Mouse (Mus musculus): ENCODE measurements at regions not wholly inside any gene's neighbourhood (a gene's known extent, or its start where the extent isn't known, plus 50 kb on each side); places are given as distances from the start of the nearest gene placed in this dataset.

GRCm38 (mm10) chr3:41179037-41179880, 96.4 kb upstream of the Pgrmc2 start:
- Histone ChIP-seq H3K36me3 (no peaks in the 10 kb centered on the region), H3K4me3 (no peak overlapping the region), H3K9ac (no peak overlapping the region), H3K9me3 (no peaks in the 10 kb centered on the region), H3K27me3 (peaks cover 3% of the 10 kb centered on the region; the same call in 1 of the 2 replicates), H3K4me1 (peaks cover 8% of the 10 kb centered on the region), H3K27ac (no peak overlapping the region), H3K4me2 (no peak overlapping the region)
- no peak for ATAC-seq (ENCODE audit: insufficient number of reproducible peaks, low FRiP score, low TSS enrichment, low read depth)
- 60% methylated on average over 4 of the region's 4 CpGs for WGBS

GRCm38 (mm10) chr3:41177124-41177523, 94.3 kb upstream of the Pgrmc2 start:
- Histone ChIP-seq H3K4me1 (no peaks in the 10 kb centered on the region), H3K4me2 (no peak overlapping the region), H3K27ac (no peak overlapping the region), H3K27me3 (no peaks in the 10 kb centered on the region; the same call in 1 of the 2 replicates), H3K9me3 (no peaks in the 10 kb centered on the region), H3K9ac (no peak overlapping the region), H3K4me3 (no peak overlapping the region), H3K36me3 (no peaks in the 10 kb centered on the region)
- ATAC-seq (ENCODE audit: insufficient number of reproducible peaks, low FRiP score, low TSS enrichment, low read depth), result no peak

GRCm38 (mm10) chr3:41175356-41175755, 92.5 kb upstream of the Pgrmc2 start:
- 83% methylated on average over 3 of the region's 3 CpGs for WGBS
- no peak overlapping the region for H3K4me3 ChIP-seq
- no peaks in the 10 kb centered on the region for H3K27me3 ChIP-seq
- no peak for ATAC-seq (ENCODE audit: insufficient number of reproducible peaks, low FRiP score, low TSS enrichment, low read depth)
- H3K27ac ChIP-seq, result no peak overlapping the region
- H3K4me2 ChIP-seq, result no peak overlapping the region
- H3K9ac ChIP-seq, result no peak overlapping the region
- H3K9me3 ChIP-seq, result no peaks in the 10 kb centered on the region
- no peaks in the 10 kb centered on the region for H3K4me1 ChIP-seq
- H3K36me3 ChIP-seq, result no peaks in the 10 kb centered on the region

GRCm38 (mm10) chr3:41173561-41173960, 90.7 kb upstream of the Pgrmc2 start:
- H3K4me3 ChIP-seq, result no peak overlapping the region
- no peaks in the 10 kb centered on the region for H3K4me1 ChIP-seq
- H3K36me3 ChIP-seq, result no peaks in the 10 kb centered on the region
- no peak overlapping the region for H3K4me2 ChIP-seq
- no peak overlapping the region for H3K27ac ChIP-seq
- no peak overlapping the region for H3K9ac ChIP-seq
- no peak for ATAC-seq (ENCODE audit: insufficient number of reproducible peaks, low FRiP score, low TSS enrichment, low read depth)
- WGBS, result 37% methylated on average over 6 of the region's 6 CpGs
- no peaks in the 10 kb centered on the region for H3K27me3 ChIP-seq
- H3K9me3 ChIP-seq, result no peaks in the 10 kb centered on the region

GRCm38 (mm10) chr3:41172306-41173215, 89.7 kb upstream of the Pgrmc2 start:
- no peak for ATAC-seq (ENCODE audit: insufficient number of reproducible peaks, low FRiP score, low TSS enrichment, low read depth)
- 42% methylated on average over 11 of the region's 11 CpGs for WGBS

GRCm38 (mm10) chr3:41171772-41172171, 88.9 kb upstream of the Pgrmc2 start:
- H3K27ac ChIP-seq, result no peak overlapping the region
- 85% methylated on average over 4 of the region's 4 CpGs for WGBS

More at GRCm38 (mm10) chr3:41172306-41173215, 89.7 kb upstream of the Pgrmc2 start:
- no peaks in the 10 kb centered on the region for H3K4me1 ChIP-seq
- H3K27me3 ChIP-seq, result no peaks in the 10 kb centered on the region
- no peaks in the 10 kb centered on the region for H3K9me3 ChIP-seq
- no peak overlapping the region for H3K27ac ChIP-seq
- no peaks in the 10 kb centered on the region for H3K36me3 ChIP-seq
- no peak overlapping the region for H3K4me3 ChIP-seq
- H3K4me2 ChIP-seq, result no peak overlapping the region
- no peak overlapping the region for H3K9ac ChIP-seq

GRCm38 (mm10) chr3:41171310-41171709, 88.5 kb upstream of the Pgrmc2 start:
- Histone ChIP-seq H3K4me1 (no peaks in the 10 kb centered on the region), H3K9me3 (no peaks in the 10 kb centered on the region), H3K4me3 (no peak overlapping the region), H3K27ac (no peak overlapping the region), H3K36me3 (no peaks in the 10 kb centered on the region), H3K27me3 (no peaks in the 10 kb centered on the region), H3K9ac (no peak overlapping the region), H3K4me2 (no peak overlapping the region)
- WGBS, result 90% methylated on average over 4 of the region's 4 CpGs
- no peak for ATAC-seq (ENCODE audit: insufficient number of reproducible peaks, low FRiP score, low TSS enrichment, low read depth)

More at GRCm38 (mm10) chr3:41171772-41172171, 88.9 kb upstream of the Pgrmc2 start:
- Histone ChIP-seq H3K27me3 (no peaks in the 10 kb centered on the region), H3K4me1 (no peaks in the 10 kb centered on the region), H3K36me3 (no peaks in the 10 kb centered on the region), H3K4me3 (no peak overlapping the region), H3K9me3 (no peaks in the 10 kb centered on the region), H3K4me2 (no peak overlapping the region), H3K9ac (no peak overlapping the region)
- ATAC-seq (ENCODE audit: insufficient number of reproducible peaks, low FRiP score, low TSS enrichment, low read depth), result no peak

- H3K4me2 ChIP-seq, result no peak overlapping the region
- H3K27ac ChIP-seq, result no peak overlapping the region
- no peaks in the 10 kb centered on the region for H3K9me3 ChIP-seq
- H3K27me3 ChIP-seq, result no peaks in the 10 kb centered on the region
- H3K4me1 ChIP-seq, result no peaks in the 10 kb centered on the region
- no peaks in the 10 kb centered on the region for H3K36me3 ChIP-seq
- ATAC-seq (ENCODE audit: insufficient number of reproducible peaks, low FRiP score, low TSS enrichment, low read depth), result no peak
- H3K4me3 ChIP-seq, result no peak overlapping the region
- 70% methylated on average over 6 of the region's 6 CpGs for WGBS
- H3K9ac ChIP-seq, result no peak overlapping the region
Observed at GRCm38 (mm10) chr3:41170566-41170965, 87.7 kb upstream of the Pgrmc2 start.

- Histone ChIP-seq H3K9ac (no peak overlapping the region), H3K27me3 (no peaks in the 10 kb centered on the region), H3K36me3 (no peaks in the 10 kb centered on the region), H3K4me1 (no peaks in the 10 kb centered on the region), H3K27ac (no peak overlapping the region), H3K9me3 (no peaks in the 10 kb centered on the region), H3K4me2 (no peak overlapping the region), H3K4me3 (no peak overlapping the region)
- no peak for ATAC-seq (ENCODE audit: insufficient number of reproducible peaks, low FRiP score, low TSS enrichment, low read depth)
- 84% methylated on average over 10 of the region's 10 CpGs for WGBS
Observed at GRCm38 (mm10) chr3:41169430-41169829, 86.6 kb upstream of the Pgrmc2 start.

GRCm38 (mm10) chr3:41168181-41168967, 85.5 kb upstream of the Pgrmc2 start:
- ATAC-seq (ENCODE audit: insufficient number of reproducible peaks, low FRiP score, low TSS enrichment, low read depth), result no peak
- Histone ChIP-seq H3K9me3 (no peaks in the 10 kb centered on the region), H3K4me3 (no peak overlapping the region), H3K27me3 (no peaks in the 10 kb centered on the region), H3K4me2 (no peak overlapping the region), H3K4me1 (no peaks in the 10 kb centered on the region), H3K36me3 (no peaks in the 10 kb centered on the region), H3K9ac (no peak overlapping the region), H3K27ac (no peak overlapping the region)
- WGBS, result 82% methylated on average over 11 of the region's 11 CpGs

GRCm38 (mm10) chr3:41167476-41167875, 84.6 kb upstream of the Pgrmc2 start:
- Histone ChIP-seq H3K36me3 (no peaks in the 10 kb centered on the region), H3K9ac (no peak overlapping the region), H3K4me3 (no peak overlapping the region), H3K27me3 (no peaks in the 10 kb centered on the region), H3K27ac (no peak overlapping the region), H3K9me3 (no peaks in the 10 kb centered on the region), H3K4me1 (no peaks in the 10 kb centered on the region), H3K4me2 (no peak overlapping the region)
- WGBS, result 86% methylated on average over 3 of the region's 3 CpGs
- no peak for ATAC-seq (ENCODE audit: insufficient number of reproducible peaks, low FRiP score, low TSS enrichment, low read depth)

Measured in limb, embryonic 15.5 days (tissue).